Mouse (Mus musculus) liver, embryonic 11.5 days (tissue): Measurements from ENCODE around the gene Cbx7. TPM values are rescaled to one million over a fixed set of nuclear protein-coding genes. Genes with fewer than 3 reads are reported as not detected.
"Not testable (repeated sequence)": the region's sequence is repeated elsewhere in the genome, so short reads cannot be mapped to it uniquely, and the experiment has no call there.

Experiments
- ATAC-seq: fragments of 200-750 bp; cut with Nextera tagmentation; replicated peaks from 2 replicates; pipeline ENCODE4 v1.8.0; 2017; ENCODE audit warnings: moderate number of reproducible peaks, mild to moderate bottlenecking, moderate TSS enrichment, moderate library complexity; ENCODE audit not compliant: low FRiP score
- DNase-seq: peaks from one replicate; pipeline ENCODE4 v3.0.0-alpha.2; 2017; ENCODE audit warnings: low spot score
- H3K27ac ChIP-seq: fragments of 300-500 bp; sonication (generic); 2 replicates; pipeline ENCODE4 v1.5.1; 2014; ENCODE audit warnings: mild to moderate bottlenecking, low read depth, low read length, control low read depth
- H3K27me3 ChIP-seq: fragments of 300-500 bp; sonication (generic); replicated peaks from 2 replicates; pipeline ENCODE4 v1.6.1; 2014; ENCODE audit warnings: low read length, mixed read lengths; ENCODE audit not compliant: control insufficient read depth, insufficient read depth
- H3K36me3 ChIP-seq: fragments of 300-500 bp; sonication (generic); 2 replicates; pipeline ENCODE4 v1.6.1; 2014; ENCODE audit warnings: mild to moderate bottlenecking, low read length, moderate library complexity, mixed read lengths; ENCODE audit not compliant: control insufficient read depth, insufficient read depth
- H3K4me1 ChIP-seq: fragments of 300-500 bp; sonication (generic); replicated peaks from 2 replicates; pipeline ENCODE4 v1.6.1; 2014; ENCODE audit warnings: low read length, mixed read lengths; ENCODE audit not compliant: control insufficient read depth, insufficient read depth
- H3K4me2 ChIP-seq: fragments of 300-500 bp; sonication (generic); 2 replicates; pipeline ENCODE4 v1.6.1; 2014; ENCODE audit warnings: mild to moderate bottlenecking, control low read depth, moderate library complexity
- H3K4me3 ChIP-seq: fragments of 300-500 bp; sonication (generic); 2 replicates; pipeline ENCODE4 v1.5.1; 2014; ENCODE audit warnings: low read depth, low read length, control low read depth
- H3K9ac ChIP-seq: fragments of 300-500 bp; sonication (generic); 2 replicates; pipeline ENCODE4 v1.6.1; 2014; ENCODE audit warnings: low read depth, low read length, control low read depth
- H3K9me3 ChIP-seq: fragments of 300-500 bp; sonication (generic); 2 replicates; pipeline ENCODE4 v1.6.1; 2016; ENCODE audit warnings: low read length, inconsistent platforms, mixed read lengths; ENCODE audit not compliant: control insufficient read depth
- WGBS: fragments of 180-500 bp; shearing (Covaris S2); extraction: QIAGEN DNeasy Blood & Tissue Kit; methylation state at CpG from one replicate; pipeline ENCODE4 v1.1.7; 2014; 5-methylcytosine and 5-hydroxymethylcytosine counted together
- polyA plus RNA-seq: library from polyadenylated mRNA; unstranded; fragments of >200 nt; fragmentation: Nextera tagmentation; extraction: Ambion mirVana; gene quantifications from 2 replicates; pipeline ENCODE4 v1.2.1, GENCODE M21; 2014

Cbx7 gene
- polyA plus RNA-seq, 1 experiment from 2014 or later = 2.5 TPM

GRCm38 (mm10) chr15:79914357-79914756, 56.6 kb downstream of the Cbx7 start:
- WGBS = 81% methylated on average over 3 of the region's 3 CpGs
- Histone ChIP-seq H3K9me3 (no peaks in the 10 kb centered on the region), H3K4me3 (no peak overlapping the region), H3K36me3 (no peaks in the 10 kb centered on the region), H3K4me2 (no peak overlapping the region), H3K9ac (no peak overlapping the region), H3K27ac (no peak overlapping the region), H3K4me1 (no peaks in the 10 kb centered on the region), H3K27me3 (no peaks in the 10 kb centered on the region)
- DNase-seq = no peak
- ATAC-seq = no peak

DNA sequence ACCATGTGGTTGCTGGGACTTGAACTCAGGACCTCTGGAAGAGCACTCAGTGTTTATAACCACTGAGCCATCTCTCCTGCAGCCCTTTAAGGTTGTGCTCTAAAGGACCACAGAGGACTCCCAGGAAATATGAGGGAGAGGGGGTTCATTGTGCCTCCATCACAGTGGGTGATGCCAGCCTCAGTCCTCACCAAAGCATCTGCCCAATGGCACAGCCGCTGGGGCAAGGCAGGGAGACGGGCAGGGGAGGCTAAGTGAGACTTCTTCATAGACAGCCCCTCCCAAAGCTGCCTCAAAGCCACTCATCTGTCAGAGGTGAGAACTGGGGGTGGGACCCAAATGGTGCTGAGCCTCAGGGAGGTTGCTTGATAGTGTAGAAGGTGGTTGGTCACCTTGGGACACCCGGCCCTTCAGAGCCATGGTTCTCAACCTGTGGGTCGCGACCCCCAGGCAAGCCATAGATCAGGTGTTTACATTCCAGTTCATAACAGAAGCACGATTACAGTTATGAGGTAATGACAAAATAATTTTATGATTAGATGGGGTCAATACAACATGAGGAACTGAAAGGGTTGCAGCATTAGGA, 57.1 kb downstream of the Cbx7 start:
- H3K27me3 ChIP-seq = no peaks in the 10 kb centered on the region
- no peaks in the 10 kb centered on the region for H3K9me3 ChIP-seq
- H3K4me3 ChIP-seq = no peak overlapping the region
- DNase-seq (no peak), ATAC-seq (no peak)
- H3K4me1 ChIP-seq = no peaks in the 10 kb centered on the region
- no peaks in the 10 kb centered on the region for H3K36me3 ChIP-seq
- H3K4me2 ChIP-seq = no peak overlapping the region
- no peak overlapping the region for H3K9ac ChIP-seq
- no peak overlapping the region for H3K27ac ChIP-seq
- WGBS = 77% methylated on average over 6 of the region's 6 CpGs

GRCm38 (mm10) chr15:79911339-79911738, 59.6 kb downstream of the Cbx7 start:
- H3K27me3 ChIP-seq = no peaks in the 10 kb centered on the region
- DNase-seq = no peak
- no peaks in the 10 kb centered on the region for H3K4me1 ChIP-seq
- no peak overlapping the region for H3K4me3 ChIP-seq
- no peak overlapping the region for H3K9ac ChIP-seq
- H3K4me2 ChIP-seq = no peak overlapping the region
- 79% methylated on average over 8 of the region's 8 CpGs for WGBS
- H3K36me3 ChIP-seq = peaks cover 4% of the 10 kb centered on the region; the same call in 1 of the 2 replicates
- no peak for ATAC-seq
- no peaks in the 10 kb centered on the region for H3K9me3 ChIP-seq
- H3K27ac ChIP-seq = no peak overlapping the region

- not testable (repeated sequence) for H3K9me3 ChIP-seq, DNase-seq, H3K4me1 ChIP-seq, H3K4me3 ChIP-seq, H3K4me2 ChIP-seq, ATAC-seq, H3K27ac ChIP-seq, H3K9ac ChIP-seq, H3K27me3 ChIP-seq, H3K36me3 ChIP-seq
- WGBS = 76% methylated on average over 1 of the region's 1 CpGs
Observed at GRCm38 (mm10) chr15:79910812-79911211, 60.1 kb downstream of the Cbx7 start.

GRCm38 (mm10) chr15:79909006-79909405, 61.9 kb downstream of the Cbx7 start:
- not testable (repeated sequence) for H3K27me3 ChIP-seq, H3K9ac ChIP-seq, H3K4me3 ChIP-seq, ATAC-seq, H3K9me3 ChIP-seq, H3K4me1 ChIP-seq, H3K4me2 ChIP-seq, H3K27ac ChIP-seq, H3K36me3 ChIP-seq, DNase-seq
- 87% methylated on average over 3 of the region's 3 CpGs for WGBS

GRCm38 (mm10) chr15:79906855-79907254, 64.1 kb downstream of the Cbx7 start:
- Histone ChIP-seq H3K4me3 (no peak overlapping the region), H3K4me1 (no peaks in the 10 kb centered on the region), H3K27ac (no peak overlapping the region), H3K27me3 (no peaks in the 10 kb centered on the region), H3K9ac (no peak overlapping the region), H3K4me2 (no peak overlapping the region), H3K9me3 (no peaks in the 10 kb centered on the region), H3K36me3 (peaks cover 5% of the 10 kb centered on the region; the same call in 1 of the 2 replicates)
- no peak for DNase-seq
- ATAC-seq = no peak
- 52% methylated on average over 14 of the region's 14 CpGs for WGBS

DNA sequence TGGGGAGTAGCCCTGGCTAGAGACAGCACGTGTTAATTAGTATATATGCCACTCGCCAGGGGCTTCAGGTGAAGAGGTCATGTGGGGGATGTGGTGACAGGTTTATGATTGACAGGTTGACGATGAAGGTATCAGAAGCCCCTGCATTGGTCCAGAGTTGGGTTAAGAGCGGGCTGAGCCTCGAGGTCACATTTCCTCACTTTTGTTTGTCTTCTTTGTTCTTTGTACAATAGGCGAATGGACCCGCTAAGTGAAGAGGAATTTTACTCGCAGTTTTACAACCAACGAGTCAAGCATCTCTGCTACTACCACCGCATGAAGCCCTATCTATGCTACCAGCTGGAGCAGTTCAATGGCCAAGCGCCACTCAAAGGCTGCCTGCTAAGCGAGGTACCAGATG, 65.7 kb downstream of the Cbx7 start:
- H3K36me3 ChIP-seq = peaks cover 5% of the 10 kb centered on the region; the same call in 1 of the 2 replicates
- no peak overlapping the region for H3K4me2 ChIP-seq
- no peak for DNase-seq
- H3K9me3 ChIP-seq = no peaks in the 10 kb centered on the region
- no peak for ATAC-seq
- H3K4me3 ChIP-seq = no peak overlapping the region
- no peaks in the 10 kb centered on the region for H3K27me3 ChIP-seq
- no peaks in the 10 kb centered on the region for H3K4me1 ChIP-seq
- H3K9ac ChIP-seq = no peak overlapping the region
- WGBS = 82% methylated on average over 12 of the region's 12 CpGs
- no peak overlapping the region for H3K27ac ChIP-seq

DNA sequence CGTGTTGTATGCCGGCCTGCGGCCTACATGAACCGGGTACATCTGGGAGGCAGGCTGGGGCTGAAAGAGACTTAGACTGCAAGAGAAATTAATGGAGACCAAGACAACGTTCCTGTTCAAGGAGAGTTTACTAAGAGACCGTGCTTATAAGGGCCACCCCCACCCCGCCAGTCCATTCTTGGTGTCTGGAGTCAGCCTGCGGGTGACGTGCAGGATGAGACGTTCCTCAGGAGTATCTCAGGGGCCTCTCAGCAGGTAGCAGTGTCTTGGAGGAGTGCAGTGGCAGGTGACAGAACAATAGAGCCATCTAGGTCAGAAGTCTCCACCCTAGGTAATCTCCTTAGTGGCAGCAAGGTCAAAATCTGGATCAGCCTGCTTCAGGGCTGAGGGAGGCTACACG, 66.2 kb downstream of the Cbx7 start:
- WGBS = 84% methylated on average over 11 of the region's 11 CpGs
- not testable (repeated sequence) for H3K9ac ChIP-seq, H3K27ac ChIP-seq, H3K36me3 ChIP-seq, H3K4me3 ChIP-seq, H3K27me3 ChIP-seq, ATAC-seq, H3K9me3 ChIP-seq, DNase-seq, H3K4me1 ChIP-seq, H3K4me2 ChIP-seq

- Histone ChIP-seq H3K4me2 (no peak overlapping the region), H3K36me3 (peaks cover 5% of the 10 kb centered on the region; the same call in 1 of the 2 replicates)
Observed at GRCm38 (mm10) chr15:79903963-79904362, 67.0 kb downstream of the Cbx7 start.

More at GRCm38 (mm10) chr15:79903963-79904362, 67.0 kb downstream of the Cbx7 start:
- Histone ChIP-seq H3K27ac (no peak overlapping the region), H3K9me3 (no peaks in the 10 kb centered on the region), H3K27me3 (no peaks in the 10 kb centered on the region), H3K4me3 (no peak overlapping the region), H3K4me1 (no peaks in the 10 kb centered on the region), H3K9ac (no peak overlapping the region)
- no peak for ATAC-seq
- no peak for DNase-seq
